Mouse (Mus musculus) MEL-GATA-1-ER (cell line): ENCODE measurements around the gene Dmac1.
"Not testable (repeated sequence)": the region's sequence is repeated elsewhere in the genome, so short reads cannot be mapped to it uniquely, and the experiment has no call there.

ENCODE experiments used
- DNase-seq: peaks from one replicate; pipeline ENCODE4 v3.0.0-alpha.2; 2012; ENCODE audit warnings: low read depth; ENCODE audit errors: extremely low read depth

Dmac1 gene

GRCm38 (mm10) chr4:75278197-75279175 is at the start of gene Dmac1:
Gene Dmac1, minus strand, starts transcription at chr4:75278305.
- peak; percentile 89 for DNase-seq

GRCm38 (mm10) chr4:75315431-75315830 is 37.3 kb upstream of the Dmac1 start:
- peak; percentile 6 for DNase-seq

- no peak for DNase-seq
Measured at GRCm38 (mm10) chr4:75315007-75315406, 36.9 kb upstream of the Dmac1 start.

- no peak for DNase-seq
Measured at GRCm38 (mm10) chr4:75311918-75312317, 33.8 kb upstream of the Dmac1 start.

- DNase-seq = no peak
Measured at GRCm38 (mm10) chr4:75311305-75311704, 33.2 kb upstream of the Dmac1 start.

- no peak for DNase-seq
Measured at GRCm38 (mm10) chr4:75300205-75300972, 22.3 kb upstream of the Dmac1 start.

GRCm38 (mm10) chr4:75292315-75292714 is 14.2 kb upstream of the Dmac1 start:
- no peak for DNase-seq

- no peak for DNase-seq
Measured at GRCm38 (mm10) chr4:75291142-75291541, 13.0 kb upstream of the Dmac1 start.

GRCm38 (mm10) chr4:75277467-75278196 is 473 bp downstream of the Dmac1 start:
- DNase-seq = peak; percentile 23

GRCm38 (mm10) chr4:75275737-75276136 is 2.4 kb downstream of the Dmac1 start:
- DNase-seq = no peak

- peak; percentile 37 for DNase-seq
Measured at GRCm38 (mm10) chr4:75267866-75268265, 10.2 kb downstream of the Dmac1 start.

GRCm38 (mm10) chr4:75266773-75267550 is 11.1 kb downstream of the Dmac1 start:
- peak; percentile 85 for DNase-seq

GRCm38 (mm10) chr4:75264219-75264618 is 13.9 kb downstream of the Dmac1 start:
- DNase-seq = peak; percentile 14

- DNase-seq = no peak
Measured at GRCm38 (mm10) chr4:75263556-75264129, 14.5 kb downstream of the Dmac1 start.

GRCm38 (mm10) chr4:75262423-75262822 is 15.7 kb downstream of the Dmac1 start:
- no peak for DNase-seq

GRCm38 (mm10) chr4:75260156-75260555 is 17.9 kb downstream of the Dmac1 start:
- DNase-seq = no peak

- no peak for DNase-seq
Measured at GRCm38 (mm10) chr4:75259447-75259846, 18.7 kb downstream of the Dmac1 start.

- DNase-seq = not testable (repeated sequence)
Measured at GRCm38 (mm10) chr4:75234602-75235001, 43.5 kb downstream of the Dmac1 start.
